Mouse (Mus musculus): ENCODE measurements around the gene Atxn7.
"Not testable (repeated sequence)": the region's sequence is repeated elsewhere in the genome, so short reads cannot be mapped to it uniquely, and the experiment has no call there.

The Atxn7 gene

DNA sequence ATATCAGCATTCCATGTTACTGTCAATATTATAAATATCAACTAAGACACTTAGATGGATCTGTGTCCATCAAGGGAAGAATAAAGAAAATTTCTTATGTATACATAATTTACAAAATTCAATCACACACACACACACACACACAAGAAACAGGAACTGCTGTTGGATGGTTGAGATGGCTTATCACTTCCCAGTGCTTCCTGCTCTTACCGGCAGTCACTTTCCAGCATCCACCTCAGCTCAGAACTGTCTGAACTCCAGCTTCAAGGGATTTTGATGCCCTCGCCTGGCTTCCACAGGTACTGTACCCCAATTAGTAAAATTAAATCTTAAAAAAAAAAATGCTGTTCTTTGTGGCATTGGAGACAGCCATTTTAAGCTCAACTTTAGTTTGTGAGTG, 27.2 kb downstream of the Atxn7 start:
- DNase-seq = no peak

DNA sequence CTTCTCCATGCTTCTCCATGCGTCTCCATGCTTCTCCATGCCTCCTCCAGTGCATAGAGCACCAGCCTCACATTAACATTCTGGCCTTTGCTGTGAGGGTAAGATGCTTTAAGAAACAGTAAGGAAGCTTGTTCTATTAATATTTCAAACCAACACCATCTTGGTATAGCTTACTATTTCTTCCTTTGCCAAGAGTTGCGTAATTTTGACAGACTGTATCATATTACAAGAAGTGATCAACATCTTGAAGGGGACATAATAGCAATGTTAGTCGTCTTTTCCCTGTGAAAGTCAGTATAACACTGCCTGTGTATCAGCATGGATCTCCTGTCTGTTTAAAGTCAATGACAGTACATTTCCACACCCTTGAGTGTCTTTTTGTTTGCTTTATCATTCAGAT, 29.5 kb downstream of the Atxn7 start:
- DNase-seq = no peak

DNA sequence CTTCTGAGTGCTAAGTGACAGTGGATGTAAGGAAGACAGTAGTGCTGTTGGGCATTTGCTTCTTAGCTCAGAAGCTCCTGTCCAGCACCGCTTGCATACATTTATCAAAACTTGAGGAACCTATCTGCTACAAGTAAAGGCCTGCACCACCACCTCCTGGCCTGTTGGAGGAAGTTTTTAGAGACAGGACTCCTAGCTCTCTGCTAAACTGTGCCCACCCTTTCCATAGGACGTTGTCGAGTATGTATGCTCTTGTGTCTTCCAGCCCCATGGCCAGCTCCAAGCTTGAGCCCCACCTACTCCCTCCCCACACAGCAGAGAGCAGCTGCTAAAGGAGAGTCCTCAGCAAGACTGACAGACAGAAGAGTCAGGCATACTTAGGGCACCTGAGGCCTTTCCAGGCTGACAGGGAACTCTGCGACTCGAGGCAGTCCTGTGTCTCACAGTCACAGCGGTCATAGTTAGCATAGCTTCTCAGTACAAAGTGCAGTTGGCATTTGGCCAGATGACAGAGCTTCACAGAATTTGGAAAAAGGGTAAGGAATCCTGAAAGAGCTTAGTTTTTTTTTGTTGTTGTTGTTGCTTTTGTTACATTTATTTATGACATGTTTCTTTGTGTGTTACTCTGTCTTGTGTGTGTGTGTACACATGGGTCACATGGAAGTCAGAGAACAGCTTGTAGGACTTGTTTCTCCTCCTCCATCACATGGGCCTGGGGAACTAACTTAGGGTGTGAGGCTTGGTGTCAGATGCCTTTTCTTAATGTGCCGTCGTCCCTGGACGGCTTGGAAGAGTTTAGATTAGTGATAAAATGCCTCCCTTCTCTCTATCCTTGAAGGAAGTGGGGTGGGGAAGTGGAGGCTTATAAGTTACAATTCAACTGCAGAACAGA, 34.2 kb downstream of the Atxn7 start:
- DNase-seq = no peak

- DNase-seq = no peak
These were observed 41.5 kb downstream of the Atxn7 start for GRCm38 (mm10) chr14:14002771-14003170.

- DNase-seq = no peak
These were observed 48.5 kb downstream of the Atxn7 start for GRCm38 (mm10) chr14:14009712-14010111.

DNA sequence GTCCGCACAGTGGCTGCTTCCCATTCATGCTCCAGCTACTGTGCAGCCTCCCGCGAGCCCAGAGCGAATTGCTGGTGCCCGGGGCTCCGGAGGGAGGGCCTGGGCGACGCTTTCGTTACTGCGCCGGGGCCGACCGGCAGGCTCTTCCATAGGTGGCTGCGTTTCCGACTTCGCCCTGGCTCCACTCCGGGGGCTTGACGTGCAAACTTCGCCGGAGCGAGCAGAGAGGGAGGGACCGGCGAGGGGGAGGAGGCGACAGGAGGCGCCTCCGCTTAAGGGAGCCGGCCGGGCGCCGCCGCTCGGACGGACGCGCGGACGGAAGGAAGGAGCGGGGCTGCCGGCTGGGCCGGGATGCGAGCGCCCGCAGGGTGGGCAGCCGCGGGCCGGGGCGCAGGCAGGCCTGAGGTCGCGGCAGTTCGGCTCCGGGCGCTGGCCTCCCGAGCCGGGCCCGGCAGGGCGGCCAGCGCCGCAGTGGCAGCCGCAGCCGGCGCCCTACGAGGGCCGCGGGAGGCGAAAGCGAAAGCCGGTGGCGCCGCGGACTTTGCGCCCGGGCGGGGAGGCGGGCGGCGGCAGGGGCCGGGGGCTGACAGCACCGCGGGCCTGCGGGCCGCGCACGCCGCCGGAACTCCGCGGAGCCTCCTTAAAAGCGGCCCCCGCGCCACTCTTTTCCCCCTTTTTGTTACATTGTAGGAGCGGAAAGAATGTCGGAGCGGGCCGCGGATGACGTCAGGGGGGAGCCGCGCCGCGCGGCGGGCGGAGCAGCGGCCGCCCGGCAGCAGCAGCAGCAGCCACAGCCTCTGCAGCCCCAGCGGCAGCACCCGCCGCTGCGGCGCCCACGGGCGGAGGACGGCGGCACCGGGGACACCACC, 51.4 kb downstream of the Atxn7 start:
- DNase-seq = peak; percentile 86

- peak; percentile 72 for DNase-seq
These were observed 52.0 kb downstream of the Atxn7 start for GRCm38 (mm10) chr14:14013252-14013711.

DNA sequence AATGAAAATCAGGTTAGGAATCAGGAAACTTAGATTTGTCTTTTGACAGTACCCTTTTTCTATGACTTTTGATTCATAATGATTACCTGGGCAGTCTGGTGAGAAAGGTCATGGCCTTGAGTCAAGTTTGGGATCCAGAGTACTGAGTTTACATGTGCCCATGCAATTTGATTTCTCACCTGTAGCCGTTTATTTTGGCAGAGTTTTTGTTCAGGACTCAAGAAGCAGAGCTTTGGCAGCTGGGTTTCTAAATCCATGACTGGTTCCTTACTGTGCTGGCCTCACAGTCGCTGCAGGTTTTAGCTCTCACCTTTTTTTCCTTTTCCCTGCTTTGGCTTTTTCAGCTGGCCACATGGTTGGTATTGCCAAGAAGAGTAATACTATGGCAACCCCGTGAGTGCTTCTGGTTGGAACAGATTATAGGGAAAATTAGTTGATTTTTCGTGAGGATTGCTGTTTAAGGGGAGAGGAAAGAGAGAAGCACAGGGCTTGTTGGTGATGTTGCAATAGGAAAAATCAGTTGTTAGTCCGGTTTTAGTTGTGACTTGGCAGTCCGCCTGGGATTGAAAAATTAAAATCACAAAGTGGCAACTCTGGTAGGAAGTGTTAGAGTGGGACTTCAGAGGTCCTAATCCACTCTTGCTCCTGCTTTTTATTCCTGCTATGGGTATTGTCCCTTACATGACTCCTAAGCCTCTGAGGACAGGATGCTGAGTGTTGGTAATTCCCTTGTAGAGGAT, 53.6 kb downstream of the Atxn7 start:
- DNase-seq = no peak

DNA sequence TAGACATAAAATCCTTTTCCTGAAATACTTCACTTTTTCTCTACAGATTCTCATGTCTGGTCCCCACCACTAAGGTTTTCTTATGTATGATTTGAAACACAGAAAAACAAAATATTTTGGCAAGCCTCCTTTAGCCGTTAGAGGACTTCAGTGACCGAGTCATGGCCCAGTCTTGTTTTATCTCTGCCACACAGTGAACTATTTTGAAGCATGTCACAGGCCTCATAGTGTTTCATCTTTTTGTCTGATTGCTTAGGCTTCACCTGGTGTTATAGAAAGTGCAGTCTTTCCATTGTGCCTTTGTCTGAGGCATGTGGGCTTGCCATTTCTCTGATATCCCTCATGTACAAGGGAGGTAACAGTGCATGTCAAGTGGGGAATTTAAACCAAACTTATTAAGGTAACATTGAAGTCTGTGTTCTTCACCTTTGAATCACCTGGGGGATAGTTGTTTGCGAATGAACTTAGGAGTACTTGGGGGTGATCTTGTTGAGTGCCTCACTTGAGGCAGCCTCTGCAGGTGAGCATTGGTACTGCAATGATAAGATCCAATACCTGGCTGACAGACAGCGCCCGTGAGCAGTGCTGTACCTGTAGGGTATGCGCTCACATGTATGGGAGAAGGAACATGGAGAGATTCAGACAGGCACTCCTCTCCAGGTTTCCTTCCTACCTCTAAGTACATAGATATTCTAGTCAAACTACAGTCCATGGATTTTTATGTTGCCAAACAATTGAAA, 58.1 kb downstream of the Atxn7 start:
- no peak for DNase-seq

DNA sequence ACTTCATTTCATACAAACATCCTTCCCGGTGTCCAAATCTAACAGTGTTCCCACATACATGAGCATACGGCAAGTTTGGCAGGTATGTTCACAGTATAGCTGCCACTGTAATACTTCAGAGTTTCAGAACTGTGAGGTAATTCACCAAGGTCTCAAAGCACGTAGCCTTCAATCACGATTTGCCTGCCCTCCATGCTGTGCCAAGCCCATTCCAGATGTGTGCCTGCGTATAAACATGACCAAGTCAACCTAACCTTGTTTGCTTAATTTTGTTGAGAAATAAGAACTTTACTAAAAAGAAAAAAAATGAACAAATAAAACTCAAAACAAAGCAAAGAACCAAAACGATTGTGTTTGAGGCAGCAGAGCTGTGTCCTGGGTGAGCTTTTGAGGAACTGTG, 60.0 kb downstream of the Atxn7 start:
- no peak for DNase-seq

DNA sequence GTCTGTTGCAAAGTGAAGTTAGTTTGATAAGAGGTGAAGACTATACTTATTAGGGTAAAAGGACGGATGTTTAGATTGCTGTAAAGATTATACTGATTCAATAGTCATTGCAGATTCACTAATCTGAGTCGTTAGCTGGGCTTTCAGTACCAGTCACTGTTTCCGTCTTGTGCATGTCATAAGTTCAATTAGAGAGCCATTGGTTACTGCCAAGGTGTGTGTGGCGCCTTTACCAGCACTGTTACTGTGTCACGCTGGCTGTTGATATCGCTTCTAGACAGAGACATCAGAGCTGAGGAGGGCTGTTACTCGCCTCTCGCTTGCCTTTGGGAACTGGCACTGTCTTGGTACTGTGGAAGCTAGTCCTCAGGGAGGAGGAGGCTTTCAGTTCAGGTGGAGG, 64.6 kb downstream of the Atxn7 start:
- DNase-seq = no peak

DNA sequence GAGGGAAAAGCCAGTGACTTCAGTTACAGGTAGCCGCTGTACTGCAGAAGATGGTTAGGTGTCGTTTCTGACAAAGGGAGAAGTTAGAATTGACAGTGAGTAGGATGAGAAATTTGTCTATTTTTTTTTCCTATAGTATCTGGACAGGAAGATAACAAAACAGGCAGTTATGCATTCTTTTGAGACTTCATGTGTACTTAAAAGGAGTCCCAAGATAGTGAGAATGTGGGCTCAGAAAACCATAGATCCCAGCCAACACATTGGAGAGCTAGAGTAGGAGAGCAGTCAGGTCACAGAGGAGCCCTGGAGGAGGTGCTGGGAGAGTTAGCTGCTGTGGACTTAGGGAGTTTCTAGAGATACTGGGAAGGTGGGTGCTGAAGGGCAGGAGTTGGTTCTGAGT, 69.4 kb downstream of the Atxn7 start:
- no peak for DNase-seq

- DNase-seq = no peak
These were observed 71.6 kb downstream of the Atxn7 start for GRCm38 (mm10) chr14:14032842-14033241.

DNA sequence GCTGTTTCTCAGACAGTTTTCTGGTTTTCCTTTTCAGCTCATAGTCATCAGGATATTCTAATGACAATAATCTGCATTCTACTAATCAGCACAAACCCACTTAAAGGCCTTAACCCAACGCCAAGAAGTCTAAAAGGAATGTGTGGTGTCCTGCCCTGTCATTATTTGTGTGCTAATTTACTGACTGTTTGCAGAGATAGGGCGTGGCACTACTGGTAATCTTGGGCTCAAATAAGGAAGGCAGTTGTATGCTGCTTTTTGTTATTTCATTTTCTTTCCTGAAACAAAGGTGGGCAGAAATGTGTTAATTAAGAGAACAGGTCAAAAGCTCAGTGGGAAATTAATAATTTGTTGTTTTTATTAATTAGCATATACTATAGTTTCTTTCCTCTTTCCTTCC, 75.1 kb downstream of the Atxn7 start:
- no peak for DNase-seq

GRCm38 (mm10) chr14:14038233-14038632, 77.0 kb downstream of the Atxn7 start:
- no peak for DNase-seq

- no peak for DNase-seq
These were observed 81.1 kb downstream of the Atxn7 start for GRCm38 (mm10) chr14:14042336-14042735.

- no peak for DNase-seq
These were observed 93.1 kb downstream of the Atxn7 start for GRCm38 (mm10) chr14:14054386-14054785.

DNA sequence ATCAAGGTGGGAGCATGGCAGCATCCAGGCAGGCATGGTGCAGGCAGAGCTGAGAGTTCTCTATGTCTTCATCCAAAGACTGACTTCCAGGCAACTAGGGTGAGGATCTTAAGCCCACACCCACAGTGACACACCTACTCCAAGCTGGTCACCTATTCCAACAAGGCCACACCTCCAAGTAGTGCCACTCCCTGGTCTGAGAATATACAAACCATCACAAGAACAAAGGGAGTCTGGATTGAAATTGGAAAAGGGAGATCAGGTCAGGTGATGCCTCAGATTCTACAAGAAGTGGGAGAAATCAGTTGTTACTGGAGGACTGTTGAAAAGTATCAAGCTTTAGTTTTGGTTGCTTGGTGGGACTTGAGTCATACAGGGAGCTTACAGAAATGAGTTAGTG, 98.4 kb downstream of the Atxn7 start:
- not testable (repeated sequence) for DNase-seq

- DNase-seq = no peak
These were observed 101.4 kb downstream of the Atxn7 start for GRCm38 (mm10) chr14:14062531-14063245.

- DNase-seq = no peak
These were observed 102.1 kb downstream of the Atxn7 start for GRCm38 (mm10) chr14:14063382-14063781.

DNA sequence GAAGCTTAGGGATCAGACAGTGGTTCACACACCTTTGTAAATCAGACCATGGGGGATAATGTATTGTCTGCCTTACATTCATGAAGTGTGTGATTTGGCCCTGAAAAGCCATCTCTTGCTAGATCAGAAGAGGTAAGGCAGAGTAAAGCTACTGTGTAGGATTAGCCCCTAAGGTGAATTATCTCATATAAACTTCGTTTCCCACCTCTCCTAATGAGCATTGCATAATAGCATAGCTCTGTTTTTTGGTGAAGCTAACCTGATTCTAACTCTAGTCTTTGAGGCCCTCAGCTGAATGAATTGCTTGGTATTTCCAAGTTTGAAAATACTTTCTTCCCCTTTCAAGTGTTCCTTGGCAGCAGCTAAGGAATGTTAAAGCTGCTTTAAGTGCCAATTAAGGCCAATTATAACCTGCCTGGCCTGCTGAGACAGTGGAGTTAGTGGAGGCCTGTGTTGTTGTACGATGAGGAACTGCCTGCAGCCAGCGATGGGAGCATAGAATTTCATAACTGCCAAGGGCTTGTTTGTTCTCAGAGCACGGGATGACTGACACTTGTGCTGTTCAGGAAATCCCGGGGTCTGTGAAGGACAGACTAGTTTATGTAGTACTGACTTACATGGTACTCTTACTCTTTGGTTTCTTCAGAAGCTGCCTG, 103.4 kb downstream of the Atxn7 start:
- no peak for DNase-seq

Data from cerebellum, adult 9-11 months (tissue).